Mouse (Mus musculus) B cell, adult (primary cell): Measurements from ENCODE around the gene Cd19. TPM values are rescaled to one million over a fixed set of nuclear protein-coding genes. Genes with fewer than 3 reads are reported as not detected.

Experiments used
- total RNA-seq: library from RNA; stranded (reverse); gene quantifications from 4 replicates; pipeline ENCODE4 v1.2.4, GENCODE M21; 2023; ENCODE audit not compliant: inconsistent age

Cd19 gene
- 1,198 to 1,308 TPM (median 1,264 TPM) in 4 replicates for total RNA-seq

DNA sequence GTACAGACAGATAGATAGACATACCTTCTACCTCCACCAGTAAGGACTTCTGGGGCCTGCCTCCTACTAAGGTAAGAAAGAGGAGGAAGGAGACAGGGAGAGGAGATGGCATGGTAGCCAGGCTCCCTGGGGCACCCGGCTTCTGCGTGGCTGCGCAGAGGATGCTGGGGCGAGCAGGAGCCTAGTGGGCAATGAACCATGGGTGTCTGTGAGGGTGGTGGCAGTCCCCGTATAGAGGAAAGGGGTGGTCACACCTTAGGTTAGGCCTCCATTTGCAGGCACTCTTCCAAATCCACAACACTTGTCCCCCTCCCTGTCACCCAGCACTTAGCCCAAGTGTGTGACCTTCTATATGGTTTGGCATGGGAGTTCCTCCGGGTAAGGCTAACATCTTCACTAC, at the start of gene Cd19:
TSS of gene Cd19 (minus strand) at position 165 of the 400 bp plus-strand sequence.

DNA sequence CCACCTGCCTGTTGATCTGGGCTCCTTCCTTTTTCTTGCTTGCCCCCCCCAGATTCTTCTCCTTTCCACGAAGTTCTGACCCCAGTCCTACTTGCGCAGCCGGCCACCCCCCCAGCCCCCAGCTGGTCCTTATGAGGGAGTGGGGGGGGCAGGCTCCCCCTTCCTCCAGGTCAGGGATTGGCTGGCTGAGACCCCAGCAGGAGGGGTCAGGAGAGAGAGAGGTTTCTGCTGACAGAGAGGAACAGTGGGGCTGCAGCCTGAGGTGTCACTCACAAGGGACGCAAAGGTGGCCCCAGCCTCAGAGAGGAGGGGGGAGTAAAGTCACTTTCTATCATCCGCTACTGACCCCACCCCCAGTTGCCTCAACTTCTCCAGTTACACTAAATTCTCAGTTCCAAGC, 48.3 kb upstream of the Cd19 start, which contains the start of gene Atp2a1:
TSS of gene Atp2a1 (minus strand) at position 105 of the 400 bp plus-strand sequence.

DNA sequence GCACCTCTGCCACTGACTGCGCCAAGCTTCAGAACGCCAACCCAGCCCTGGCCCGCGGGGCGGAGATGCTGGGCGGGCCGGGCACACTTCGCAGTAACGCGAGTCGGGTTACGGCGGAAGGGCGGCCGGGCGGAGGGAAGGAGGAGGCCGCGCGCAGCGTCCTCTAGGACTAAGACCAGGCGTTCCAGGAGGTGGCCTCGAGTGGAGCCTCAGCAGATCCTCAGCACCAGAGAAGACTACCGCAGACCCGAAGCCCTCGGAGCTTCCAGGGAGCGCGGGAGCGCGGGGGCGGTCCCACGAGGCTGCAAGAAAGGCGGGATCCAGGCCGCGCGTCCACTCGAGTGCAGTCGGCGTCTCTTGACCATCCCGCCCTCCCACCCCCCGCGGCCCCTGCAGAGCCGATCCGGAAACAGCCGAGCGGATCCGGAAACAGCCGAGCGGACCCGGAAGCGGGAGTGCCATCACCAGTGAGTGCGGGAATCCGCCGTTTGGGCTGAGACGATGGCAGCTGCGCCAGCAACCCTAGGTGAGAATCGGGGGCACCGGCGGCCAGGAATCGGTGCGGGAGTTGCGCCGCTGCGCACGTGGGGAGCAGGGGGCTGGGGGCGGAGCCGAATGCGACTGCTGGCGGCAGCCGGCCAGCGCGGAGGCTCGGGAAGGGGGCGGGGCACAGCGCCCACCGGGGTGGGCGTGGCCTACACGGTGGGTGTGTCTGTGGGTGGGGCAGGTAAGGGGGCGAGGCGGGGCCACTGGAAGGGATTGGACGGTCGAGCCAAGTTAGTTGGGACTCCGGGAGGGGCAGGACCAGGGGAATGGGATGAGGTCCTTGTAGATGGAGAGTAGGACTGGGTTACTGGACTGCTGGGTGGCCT, 14.2 kb upstream of the Cd19 start, which contains the start of gene Rabep2:
TSS of gene Rabep2 (plus strand) at position 129 of the 872 bp plus-strand sequence.

DNA sequence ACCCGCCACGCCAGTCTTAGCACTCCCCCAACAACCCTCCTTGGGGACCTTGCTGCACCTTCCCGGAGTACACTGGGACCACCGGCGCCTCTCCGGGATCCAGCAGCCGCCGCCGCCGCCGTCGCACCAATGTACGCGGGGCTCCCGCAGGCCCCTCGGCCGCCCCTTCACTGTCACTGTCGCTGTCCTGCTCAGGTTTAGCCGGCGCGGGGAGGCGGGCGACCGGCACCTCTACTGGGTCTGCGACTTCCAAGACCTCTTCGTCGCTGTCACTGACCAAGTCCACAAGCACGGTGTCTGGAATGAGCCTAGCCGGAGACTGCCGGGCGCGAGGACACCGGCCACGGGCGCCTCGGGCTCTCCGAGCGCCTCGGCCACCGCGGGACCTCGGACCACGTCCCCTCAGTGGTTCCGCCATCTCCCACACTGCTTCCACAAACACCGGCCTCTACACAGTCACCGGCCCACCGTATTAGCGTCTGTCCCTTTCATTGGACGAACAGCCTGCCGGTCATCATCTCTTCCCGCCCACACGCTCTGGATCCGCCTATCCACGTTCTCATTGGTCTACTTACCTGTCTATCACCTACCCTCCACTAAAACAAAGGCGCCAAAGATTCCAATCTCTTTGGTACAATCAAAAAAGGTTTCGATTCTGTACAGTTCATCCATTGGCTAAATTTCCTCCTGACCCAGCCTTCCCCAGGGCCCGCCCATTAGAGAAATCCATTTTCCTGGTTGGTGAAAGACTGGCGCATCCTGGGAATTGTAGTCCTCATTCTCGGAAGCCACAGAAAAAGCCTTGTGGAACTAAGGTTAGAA, 18.2 kb downstream of the Cd19 start, which contains the start of gene Nfatc2ip:
TSS of gene Nfatc2ip (minus strand) at position 440 of the 822 bp plus-strand sequence.

DNA sequence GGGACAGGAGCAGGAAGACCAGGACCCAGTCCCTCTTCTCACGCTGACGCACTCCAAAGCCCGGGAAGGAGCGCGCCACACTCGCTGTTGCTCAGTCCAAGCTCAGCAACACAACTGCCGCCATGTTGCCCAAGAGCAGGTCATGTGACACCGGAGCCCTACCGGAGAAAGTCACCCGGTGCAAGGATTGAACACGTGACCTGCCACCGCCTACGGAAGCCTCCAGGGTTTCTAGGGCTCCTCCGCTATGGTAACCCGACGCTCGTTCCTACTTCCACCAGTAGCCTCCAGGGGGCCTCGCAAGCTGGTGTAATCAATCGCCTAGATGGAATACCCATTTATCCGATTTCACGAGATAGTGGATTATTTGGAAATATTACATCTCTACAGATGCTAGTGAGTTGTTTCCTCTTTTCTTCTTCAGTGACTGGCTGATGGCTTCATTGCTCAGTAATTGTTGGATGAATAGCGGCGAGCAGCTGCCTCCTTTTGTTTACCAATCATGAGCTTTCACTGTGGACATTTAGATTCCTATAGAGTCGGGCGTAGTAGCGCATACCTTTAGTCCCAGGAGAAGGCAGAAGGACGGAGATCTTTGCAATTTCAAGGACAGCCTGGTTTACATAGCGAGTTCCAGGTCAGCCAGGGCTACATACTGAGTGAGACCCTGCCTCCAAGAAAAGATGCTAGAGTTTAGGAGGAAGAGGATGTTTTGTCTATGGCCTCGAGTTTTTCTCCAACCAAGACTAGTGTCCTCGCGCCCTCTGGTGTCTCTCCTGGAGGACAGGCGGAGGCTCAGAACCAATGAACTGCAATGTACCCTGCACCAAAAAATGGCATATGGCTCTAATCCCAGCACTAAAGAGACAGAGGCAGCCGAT, 37.2 kb downstream of the Cd19 start, which contains the start of gene Spns1:
TSS of gene Spns1 (minus strand) at position 173 of the 881 bp plus-strand sequence.

DNA sequence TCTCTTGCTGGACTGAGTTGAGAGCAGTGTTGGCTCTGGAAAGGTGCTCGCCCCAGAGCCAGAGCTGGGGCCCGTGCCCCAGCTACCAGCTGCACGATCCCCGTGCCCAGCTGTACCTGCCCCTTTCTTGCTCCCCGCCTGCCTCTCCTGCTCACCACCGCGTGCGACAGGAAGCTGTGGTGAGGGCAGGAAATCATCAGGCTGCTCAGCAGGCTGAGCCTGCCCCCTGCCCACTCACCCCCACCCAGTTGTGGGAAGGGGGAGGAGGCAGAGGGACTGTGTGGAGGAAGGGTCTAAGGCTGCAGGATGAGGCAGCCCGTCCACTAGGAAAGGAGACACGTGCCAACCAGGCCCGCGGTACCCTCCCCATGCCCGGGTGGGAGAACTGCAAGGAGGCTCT, 45.3 kb downstream of the Cd19 start, which contains the start of gene Lat:
TSS of gene Lat (minus strand) at position 178 of the 400 bp plus-strand sequence.

Other genes starting within 250 kb of the Cd19 start
- gene Xpo6, start 214.4 kb downstream of the Cd19 start, total RNA-seq, result 171 to 193 TPM (median 183 TPM) in 4 replicates
- gene Sbk1, start 142.3 kb downstream of the Cd19 start, total RNA-seq, result 163 to 184 TPM (median 180 TPM) in 4 replicates
- gene Lat, start 45.3 kb downstream of the Cd19 start, total RNA-seq, result 2.0 to 4.4 TPM (median 3.8 TPM) in 4 replicates
- 57.4 to 83.3 TPM (median 66.5 TPM) in 4 replicates for gene Spns1, start 37.4 kb downstream of the Cd19 start, total RNA-seq
- gene Nfatc2ip, start 18.2 kb downstream of the Cd19 start, total RNA-seq, result 27.1 to 37.5 TPM (median 30.0 TPM) in 4 replicates
- 117 to 131 TPM (median 124 TPM) in 4 replicates for gene Rabep2, start 13.9 kb upstream of the Cd19 start, total RNA-seq
- gene Atp2a1, start 48.2 kb upstream of the Cd19 start, total RNA-seq, result 0.42 to 0.74 TPM (median 0.61 TPM) in 4 replicates
- gene Sh2b1, start 60.5 kb upstream of the Cd19 start, total RNA-seq, result 69.9 to 82.0 TPM (median 79.3 TPM) in 4 replicates
- 46.5 to 65.8 TPM (median 50.4 TPM) in 4 replicates for gene Tufm, start 72.5 kb upstream of the Cd19 start, total RNA-seq
- gene Atxn2l, start 88.5 kb upstream of the Cd19 start, total RNA-seq, result 213 to 221 TPM (median 217 TPM) in 4 replicates
- gene Eif3c, start 151.5 kb upstream of the Cd19 start, total RNA-seq, result 142 to 155 TPM (median 153 TPM) in 4 replicates
- gene Apobr, start 170.1 kb upstream of the Cd19 start, total RNA-seq, result 2.4 to 5.9 TPM (median 2.9 TPM) in 4 replicates
- 68.8 to 79.7 TPM (median 70.3 TPM) in 4 replicates for gene Cln3, start 170.9 kb upstream of the Cd19 start, total RNA-seq
- not detected in 4 replicates for gene Il27, start 180.1 kb upstream of the Cd19 start, total RNA-seq
- gene Nupr1, start 216.0 kb upstream of the Cd19 start, total RNA-seq, result not detected in 4 replicates
- 53.2 to 68.5 TPM (median 58.7 TPM) in 4 replicates for gene Sgf29, start 234.4 kb upstream of the Cd19 start, total RNA-seq